Mouse (Mus musculus) bone marrow, adult 2 months (tissue): ENCODE results near the gene Stap1.

Source experiments
- CTCF ChIP-seq: fragments of 200-500 bp; IDR thresholded peaks from 2 replicates; pipeline ENCODE4 v1.5.1; 2011; ENCODE audit warnings: low read length, control low read depth; ENCODE audit not compliant: control insufficient read depth, insufficient read depth
- POLR2A ChIP-seq: fragments of 200-500 bp; IDR thresholded peaks from 2 replicates; pipeline ENCODE4 v1.6.1; 2011; ENCODE audit warnings: low read depth, mild to moderate bottlenecking, control low read depth, low read length, borderline replicate concordance; ENCODE audit not compliant: control insufficient read depth

- TF ChIP-seq POLR2A = no peak
- no peak for TF ChIP-seq CTCF
These were observed 8.0 kb upstream of the Stap1 start for GRCm38 (mm10) chr5:86063501-86063900.
